Mouse (Mus musculus) urinary bladder, postnatal 25 days (tissue): ENCODE measurements around the gene Selplg.

Experiments
- DNase-seq: peaks from one replicate; pipeline ENCODE4 v3.0.0; 2022; ENCODE audit warnings: low spot score

Gene Selplg

GRCm38 (mm10) chr5:113832490-113832901 lies at the start of gene Selplg:
Gene Selplg, minus strand, starts transcription at chr5:113832644.
- no peak for DNase-seq

- no peak for DNase-seq
These were observed 48.7 kb upstream of the Selplg start for GRCm38 (mm10) chr5:113881136-113881535.

GRCm38 (mm10) chr5:113878943-113879617 lies 46.6 kb upstream of the Selplg start:
- DNase-seq = no peak

- DNase-seq = no peak
These were observed 45.1 kb upstream of the Selplg start for GRCm38 (mm10) chr5:113877565-113877964.

GRCm38 (mm10) chr5:113876176-113876575 lies 43.7 kb upstream of the Selplg start:
- no peak for DNase-seq

- DNase-seq = no peak
These were observed 43.2 kb upstream of the Selplg start for GRCm38 (mm10) chr5:113875625-113876024.

- DNase-seq = no peak
These were observed 41.9 kb upstream of the Selplg start for GRCm38 (mm10) chr5:113874063-113875024.

GRCm38 (mm10) chr5:113872936-113873912 lies 40.8 kb upstream of the Selplg start:
- peak; percentile 43 for DNase-seq

- no peak for DNase-seq
These were observed 39.6 kb upstream of the Selplg start for GRCm38 (mm10) chr5:113871903-113872548.

- no peak for DNase-seq
These were observed 38.1 kb upstream of the Selplg start for GRCm38 (mm10) chr5:113870393-113871040.

- no peak for DNase-seq
These were observed 36.7 kb upstream of the Selplg start for GRCm38 (mm10) chr5:113869132-113869531.

- DNase-seq = no peak
These were observed 32.5 kb upstream of the Selplg start for GRCm38 (mm10) chr5:113864992-113865391.

- no peak for DNase-seq
These were observed 31.6 kb upstream of the Selplg start for GRCm38 (mm10) chr5:113863994-113864393.

GRCm38 (mm10) chr5:113862418-113862817 lies 30.0 kb upstream of the Selplg start:
- no peak for DNase-seq

- no peak for DNase-seq
These were observed 28.9 kb upstream of the Selplg start for GRCm38 (mm10) chr5:113861294-113861693.

- DNase-seq = no peak
These were observed 26.5 kb upstream of the Selplg start for GRCm38 (mm10) chr5:113858971-113859370.

GRCm38 (mm10) chr5:113858550-113858949 lies 26.1 kb upstream of the Selplg start:
- DNase-seq = no peak

- DNase-seq = no peak
These were observed 25.2 kb upstream of the Selplg start for GRCm38 (mm10) chr5:113857631-113858030.

- DNase-seq = no peak
These were observed 24.2 kb upstream of the Selplg start for GRCm38 (mm10) chr5:113856631-113857030.

- DNase-seq = no peak
These were observed 23.3 kb upstream of the Selplg start for GRCm38 (mm10) chr5:113855696-113856095.

- no peak for DNase-seq
These were observed 22.7 kb upstream of the Selplg start for GRCm38 (mm10) chr5:113855117-113855516.
